Mouse (Mus musculus): Measurements from ENCODE around the gene Xxylt1.

DNA sequence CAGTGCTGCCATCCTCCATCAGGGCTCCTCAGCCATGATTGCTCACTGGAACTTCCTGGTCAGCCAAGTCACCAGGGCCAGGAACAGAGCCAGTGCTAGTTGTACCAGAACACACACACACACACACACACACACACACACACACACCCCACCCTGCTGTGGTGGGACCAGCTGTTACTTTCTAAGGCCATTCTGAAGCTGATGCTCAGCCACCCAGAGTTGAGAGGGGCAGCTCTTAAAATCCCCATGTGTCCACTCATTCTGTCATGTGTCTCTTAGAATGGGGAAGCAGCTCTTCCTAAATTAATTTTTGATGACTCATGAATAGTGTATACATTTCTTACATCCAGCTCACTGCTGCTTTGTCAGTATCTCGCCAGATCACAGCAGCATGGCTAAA, 158.7 kb downstream of the Xxylt1 start:
- no peak for TF ChIP-seq GATA1 (IDR thresholded peaks at IDR 0.05; ENCODE audit: borderline replicate concordance, low read length)
- no peak for TF ChIP-seq CTCF (IDR thresholded peaks at IDR 0.05; ENCODE audit: low read depth, low read length)
- no peak for TF ChIP-seq POLR2AphosphoS5 (IDR thresholded peaks at IDR 0.05; ENCODE audit: insufficient replicate concordance, low read depth, low read length)

Measured in G1E (cell line).